Mouse (Mus musculus) testis, adult 2 months (tissue): ENCODE results near the gene Trpm5.

Experiments used
- CTCF ChIP-seq: fragments of 200-500 bp; IDR thresholded peaks from 2 replicates; pipeline ENCODE4 v1.5.1; 2012; ENCODE audit warnings: low read depth, mild to moderate bottlenecking, inconsistent platforms, low read length, moderate library complexity; ENCODE audit not compliant: control insufficient read depth, insufficient read depth, insufficient replicate concordance
- POLR2A ChIP-seq: fragments of 200-500 bp; IDR thresholded peaks from 2 replicates; pipeline ENCODE4 v1.6.1; 2012; ENCODE audit warnings: low read depth, mild to moderate bottlenecking, inconsistent platforms, low read length, moderate library complexity; ENCODE audit not compliant: control insufficient read depth

GRCm38 (mm10) chr7:143031816-143032215 is 62.6 kb downstream of the Trpm5 start:
- TF ChIP-seq CTCF = no peak
- TF ChIP-seq POLR2A = no peak
